8 mouse cellular contexts compared by ENCODE assay signal in genomic region chr9:14574760-14575399, GRCm38 (mm10).
DNase-seq lines count a peak whose midpoint lies in the region; ATAC-seq lines count a peak whose summit lies in the region.

No protein-coding gene starts in this region.

- peaks cover 6% of the 10 kb centered on the region; the same call in 1 of the 2 replicates for H3K4me1 ChIP-seq in hindbrain, embryonic 13.5 days (replicated peaks)
- H3K4me1 ChIP-seq in hindbrain, embryonic 10.5 days (replicated peaks): no peaks in the 10 kb centered on the region
- no peaks in the 10 kb centered on the region for H3K4me1 ChIP-seq in midbrain, embryonic 15.5 days

- H3K9ac ChIP-seq in hindbrain, embryonic 13.5 days: no peak overlapping the region
- H3K9ac ChIP-seq in midbrain, embryonic 15.5 days: no peak overlapping the region

- no peak overlapping the region for H3K4me2 ChIP-seq in hindbrain, embryonic 13.5 days
- H3K4me2 ChIP-seq in midbrain, embryonic 15.5 days: no peak overlapping the region

- peak; percentile 72; the same call in 1 of the 2 replicates for ATAC-seq in hindbrain, embryonic 13.5 days (ENCODE audit: low FRiP score)
- ATAC-seq in midbrain, embryonic 15.5 days (replicated peaks): peak; percentile 73
- ATAC-seq in granulocyte monocyte progenitor cell, adult 5-6 weeks (replicated peaks; ENCODE audit: poor library complexity, severe bottlenecking): no peak

- 79% methylated on average over 12 of the region's 12 CpGs for WGBS in hindbrain, embryonic 13.5 days
- WGBS in hindbrain, embryonic 10.5 days: 85% methylated on average over 12 of the region's 12 CpGs
- WGBS in midbrain, embryonic 15.5 days: 77% methylated on average over 12 of the region's 12 CpGs

- intact Hi-C loops in left cerebral cortex, postnatal 10 days (cut with DNase I): no loop called here

- H3K36me3 ChIP-seq in hindbrain, embryonic 13.5 days: peaks cover 39% of the 10 kb centered on the region
- H3K36me3 ChIP-seq in hindbrain, embryonic 10.5 days: peaks cover 86% of the 10 kb centered on the region
- no peaks in the 10 kb centered on the region for H3K36me3 ChIP-seq in midbrain, embryonic 15.5 days (replicated peaks)

- no peak overlapping the region for H3K4me3 ChIP-seq in hindbrain, embryonic 13.5 days
- H3K4me3 ChIP-seq in hindbrain, embryonic 10.5 days: no peak overlapping the region
- H3K4me3 ChIP-seq in midbrain, embryonic 15.5 days: no peak overlapping the region

- DNase-seq in hindbrain, embryonic 10.5 days (ENCODE audit: low spot score): no peak
- DNase-seq in cerebellum, postnatal 14 days: peak; percentile 35 to 49
- peak; percentile 17 to 29 for DNase-seq in kidney, adult 8-10 months
- DNase-seq in testis, postnatal 10 days (ENCODE audit: low spot score): no peak
- DNase-seq in left cerebral cortex, postnatal 10 days (ENCODE audit: extremely low spot score in 1 of 2, low spot score in 2 of 2): no peak

- no peaks in the 10 kb centered on the region for H3K9me3 ChIP-seq in hindbrain, embryonic 13.5 days
- H3K9me3 ChIP-seq in hindbrain, embryonic 10.5 days: no peaks in the 10 kb centered on the region
- no peaks in the 10 kb centered on the region for H3K9me3 ChIP-seq in midbrain, embryonic 15.5 days

- no peaks in the 10 kb centered on the region for H3K27me3 ChIP-seq in hindbrain, embryonic 13.5 days
- no peaks in the 10 kb centered on the region for H3K27me3 ChIP-seq in hindbrain, embryonic 10.5 days (ENCODE audit: insufficient read depth, poor library complexity, severe bottlenecking)
- no peaks in the 10 kb centered on the region for H3K27me3 ChIP-seq in midbrain, embryonic 15.5 days (replicated peaks)

- H3K27ac ChIP-seq in hindbrain, embryonic 13.5 days: peak overlapping the region; percentile 52
- H3K27ac ChIP-seq in hindbrain, embryonic 10.5 days: no peak overlapping the region
- H3K27ac ChIP-seq in midbrain, embryonic 15.5 days: 0 out of 2 replicates have a peak overlapping the region, but pooled peaks have one; percentile 34

Comparison
In these comparisons a context has a peak if more than half of its experiments do, and no peak if none do; other contexts are left out.
1. DNase-seq: peak in cerebellum, postnatal 14 days (2 of 2) and kidney, adult 8-10 months (2 of 2); none in hindbrain, embryonic 10.5 days (single experiment), testis, postnatal 10 days (single experiment) and left cerebral cortex, postnatal 10 days (0 of 2).